Mouse (Mus musculus) v-Abl transformed pro-B cells (cell line): ENCODE measurements around the gene Lnx2.

ENCODE experiments used
- in situ Hi-C, 2 experiments: fragments of 400-800 bp; cut with MboI; formaldehyde crosslinking; loops; one replicate each; pipeline ENCODE4 v1.15.1; 2025; ENCODE audit not compliant: unreplicated experiment in 2 of 2

Lnx2 gene

GRCm38 (mm10) chr5:147055572-147056245 lies 20.7 kb downstream of the Lnx2 start:
- in situ Hi-C loops: loop anchor here (10.0 to 25.0 kb wide), 6 partner anchors 111 to 1957 kb away; partner anchors contain the start of genes Ubl3 (in 2 of the 2), Gtf3a (in 1 of the 2), Rnf6 (in 1 of the 2) and Zkscan14 (in 1 of the 2)

- in situ Hi-C loops: loop anchor here (10.0 to 25.0 kb wide), 6 partner anchors 110 to 1957 kb away; partner anchors contain the start of genes Ubl3 (in 2 of the 2), Gtf3a (in 1 of the 2), Rnf6 (in 1 of the 2) and Zkscan14 (in 1 of the 2)
Measured at GRCm38 (mm10) chr5:147054747-147055270, 21.6 kb downstream of the Lnx2 start.

DNA sequence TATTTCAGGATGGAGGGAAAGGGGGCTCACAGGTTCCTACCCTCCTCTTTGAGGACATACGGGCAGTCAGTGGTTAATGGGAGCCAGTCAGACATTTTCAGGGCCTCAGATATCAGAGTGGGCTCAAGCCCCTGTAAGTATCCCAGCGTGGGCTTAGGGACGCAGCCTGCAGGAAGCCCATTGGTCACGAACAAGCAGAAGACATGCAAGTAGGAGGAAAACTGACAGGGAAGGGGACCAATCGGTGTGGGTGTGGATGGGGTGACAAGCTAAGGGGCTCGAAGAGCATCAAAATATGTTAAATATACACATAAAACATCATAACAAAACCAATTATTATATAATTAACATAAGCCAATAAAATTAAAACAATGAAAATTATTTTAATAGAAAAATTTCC lies 22.1 kb downstream of the Lnx2 start:
- in situ Hi-C loops: loop anchor here (10.0 to 25.0 kb wide), 6 partner anchors 110 to 1958 kb away; partner anchors contain the start of genes Ubl3 (in 2 of the 2), Gtf3a (in 1 of the 2), Rnf6 (in 1 of the 2) and Zkscan14 (in 1 of the 2)

DNA sequence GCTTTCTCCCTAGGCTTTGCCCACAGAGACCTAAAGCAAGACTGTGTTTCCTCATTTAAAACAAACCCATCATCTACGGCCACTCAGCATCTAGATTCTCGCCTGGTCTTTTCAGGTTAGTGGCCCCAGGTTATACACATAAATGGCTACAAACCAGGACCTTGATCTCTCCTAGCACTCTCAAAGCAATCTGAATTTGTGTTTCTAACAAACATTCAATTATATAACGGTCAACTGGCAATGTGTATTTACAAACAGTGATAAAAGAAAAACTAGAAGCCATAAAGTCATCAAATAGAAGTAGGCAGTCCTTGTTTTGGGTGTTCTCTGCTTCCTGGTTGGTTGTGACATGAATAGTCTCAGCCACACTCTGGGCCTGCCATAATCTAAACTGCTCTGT lies 22.9 kb downstream of the Lnx2 start:
- in situ Hi-C loops: loop anchor here (10.0 to 25.0 kb wide), 6 partner anchors 109 to 1959 kb away; partner anchors contain the start of genes Ubl3 (in 2 of the 2), Gtf3a (in 1 of the 2), Rnf6 (in 1 of the 2) and Zkscan14 (in 1 of the 2)

GRCm38 (mm10) chr5:147053071-147053470 lies 23.3 kb downstream of the Lnx2 start:
- in situ Hi-C loops: loop anchor here (10.0 to 25.0 kb wide), 6 partner anchors 108 to 1959 kb away; partner anchors contain the start of genes Ubl3 (in 2 of the 2), Gtf3a (in 1 of the 2), Rnf6 (in 1 of the 2) and Zkscan14 (in 1 of the 2)

DNA sequence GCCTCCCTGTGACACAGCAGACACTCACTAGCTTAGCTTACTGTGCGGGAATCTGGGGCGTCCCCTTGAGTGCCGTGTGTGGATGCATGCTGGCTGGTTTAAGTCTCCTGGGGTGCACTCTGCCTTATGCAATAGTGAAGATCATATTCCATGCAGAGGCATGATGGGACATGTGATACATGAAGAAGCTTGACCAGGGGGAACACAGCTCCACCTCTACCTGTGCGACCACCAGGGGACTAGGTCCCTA lies 24.2 kb downstream of the Lnx2 start:
- in situ Hi-C loops: loop anchor here (10.0 to 25.0 kb wide), 6 partner anchors 107 to 1960 kb away; partner anchors contain the start of genes Ubl3 (in 2 of the 2), Gtf3a (in 1 of the 2), Rnf6 (in 1 of the 2) and Zkscan14 (in 1 of the 2)

DNA sequence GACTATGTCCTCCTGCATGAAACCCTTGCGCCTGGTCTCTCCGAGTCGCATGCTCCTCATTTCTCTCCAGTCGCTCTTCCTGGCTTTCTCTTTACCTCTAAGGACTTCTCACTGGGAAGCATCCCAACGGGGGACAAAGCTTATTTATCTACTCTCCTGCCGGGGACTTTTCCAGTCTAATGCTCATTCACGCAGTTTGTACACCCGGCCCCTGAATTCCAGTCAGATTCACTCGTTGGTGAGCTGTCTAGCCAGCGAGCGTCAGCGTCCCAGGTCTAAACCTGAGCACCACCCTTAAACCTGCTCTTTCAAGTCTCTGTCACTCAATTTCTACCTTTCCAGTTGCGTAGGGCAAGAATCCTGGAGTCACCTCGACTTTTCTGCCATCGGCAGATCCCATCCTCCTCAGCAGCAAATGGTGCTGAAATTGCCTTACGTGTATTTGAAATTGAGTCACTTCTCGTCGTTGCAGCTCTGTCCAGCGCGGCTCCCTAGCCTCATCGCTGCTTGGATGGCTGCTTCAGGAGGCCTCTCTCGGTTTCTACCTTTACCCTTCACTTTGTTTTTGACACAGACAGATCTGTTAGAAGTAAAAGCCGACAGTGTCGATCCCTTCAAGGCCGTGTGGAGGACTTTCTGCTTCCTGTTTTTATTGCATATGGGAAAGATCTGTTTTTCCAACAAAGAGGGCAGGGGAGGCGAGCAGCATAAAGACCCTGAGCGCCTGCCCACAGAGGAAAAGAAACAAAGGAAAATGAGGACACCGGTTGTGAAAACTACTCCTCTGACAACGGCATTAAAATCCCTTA lies 24.7 kb downstream of the Lnx2 start:
- in situ Hi-C loops: loop anchor here (10.0 to 25.0 kb wide), 6 partner anchors 107 to 1961 kb away; partner anchors contain the start of genes Ubl3 (in 2 of the 2), Gtf3a (in 1 of the 2), Rnf6 (in 1 of the 2) and Zkscan14 (in 1 of the 2)

- in situ Hi-C loops: loop anchor here (10.0 to 25.0 kb wide), 6 partner anchors 106 to 1961 kb away; partner anchors contain the start of genes Ubl3 (in 2 of the 2), Gtf3a (in 1 of the 2), Rnf6 (in 1 of the 2) and Zkscan14 (in 1 of the 2)
Measured at GRCm38 (mm10) chr5:147050816-147051499, 25.4 kb downstream of the Lnx2 start.

GRCm38 (mm10) chr5:147049544-147050209 lies 26.7 kb downstream of the Lnx2 start:
- in situ Hi-C loops: loop anchor here (10.0 to 25.0 kb wide), 6 partner anchors 105 to 1963 kb away; partner anchors contain the start of genes Ubl3 (in 2 of the 2), Gtf3a (in 1 of the 2), Rnf6 (in 1 of the 2) and Zkscan14 (in 1 of the 2)

DNA sequence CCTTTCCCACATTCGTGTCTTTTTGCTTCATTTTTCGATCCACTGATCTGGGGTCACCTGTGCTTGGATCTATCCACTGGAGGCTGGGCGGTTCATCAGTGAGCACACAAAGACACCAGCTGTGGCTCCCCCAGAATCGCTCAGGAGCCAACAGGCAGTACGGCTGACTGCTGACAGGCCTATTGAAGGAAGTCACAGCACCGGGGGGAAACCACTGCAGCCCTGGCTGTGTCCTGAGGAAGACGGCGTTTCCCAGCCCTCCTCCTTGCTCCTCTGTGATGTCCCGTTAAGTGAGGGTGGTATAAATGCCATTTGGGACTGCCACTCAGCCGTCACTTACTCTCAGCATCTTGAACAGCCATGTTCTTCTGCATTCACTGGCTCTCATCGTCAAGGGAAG lies 30.5 kb downstream of the Lnx2 start:
- in situ Hi-C loops: no loop called here

DNA sequence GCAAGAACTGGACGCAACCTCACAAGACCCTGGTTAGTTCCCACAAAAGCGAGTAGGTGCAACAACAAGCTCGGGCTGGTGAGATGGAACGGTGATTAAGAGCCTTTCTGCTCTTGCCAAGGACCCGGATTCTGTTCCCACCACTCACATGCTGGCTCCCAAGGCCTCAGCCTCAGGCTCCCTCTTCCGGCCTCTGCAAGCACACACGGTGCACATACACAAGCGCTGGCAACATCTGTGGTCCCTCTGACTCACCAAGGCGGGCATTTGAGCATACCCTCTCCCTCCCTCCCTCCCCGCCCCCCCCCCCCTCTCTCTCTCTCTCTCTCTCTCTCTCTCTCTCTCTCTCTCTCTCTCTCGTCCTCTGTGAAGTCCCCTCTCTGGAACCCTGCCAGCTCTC lies 31.1 kb downstream of the Lnx2 start:
- in situ Hi-C loops: no loop called here

GRCm38 (mm10) chr5:147043240-147043844 lies 33.0 kb downstream of the Lnx2 start:
- in situ Hi-C loops: no loop called here

GRCm38 (mm10) chr5:147041965-147042937 lies 34.1 kb downstream of the Lnx2 start:
- in situ Hi-C loops: no loop called here

GRCm38 (mm10) chr5:147039394-147039793 lies 37.0 kb downstream of the Lnx2 start:
- in situ Hi-C loops: no loop called here

DNA sequence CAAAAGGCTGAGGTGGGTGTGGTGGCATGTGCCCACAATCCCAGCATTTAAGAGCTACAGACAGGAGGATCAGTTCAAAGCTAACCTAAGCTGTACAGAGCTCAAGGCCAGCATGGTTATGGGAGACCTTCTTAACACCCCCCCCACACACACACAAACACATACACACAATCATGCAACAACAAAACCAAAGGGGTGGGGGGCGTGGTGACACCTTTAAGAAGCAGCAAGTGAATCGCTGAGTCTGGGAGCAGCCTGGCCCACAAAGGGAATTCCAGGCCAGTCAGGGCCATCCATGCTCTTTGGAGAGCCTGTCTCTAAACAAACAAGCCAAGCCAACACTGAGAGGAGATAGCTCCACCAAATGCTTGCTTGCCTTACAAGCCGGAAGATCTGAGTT lies 38.8 kb downstream of the Lnx2 start:
- in situ Hi-C loops: no loop called here

- in situ Hi-C loops: no loop called here
Measured at GRCm38 (mm10) chr5:147036661-147037060, 39.7 kb downstream of the Lnx2 start.

- in situ Hi-C loops: no loop called here
Measured at GRCm38 (mm10) chr5:147036028-147036427, 40.4 kb downstream of the Lnx2 start.

GRCm38 (mm10) chr5:147035301-147035700 lies 41.1 kb downstream of the Lnx2 start:
- in situ Hi-C loops: no loop called here
